Mouse (Mus musculus) G1E (cell line): ENCODE measurements around the gene Creb5.

Source experiments
- CTCF ChIP-seq: IDR thresholded peaks from 2 replicates; pipeline ENCODE4 v1.5.1; 2012; ENCODE audit warnings: low read depth, low read length, inconsistent platforms, mixed read lengths
- GATA1 ChIP-seq: IDR thresholded peaks from 2 replicates; pipeline ENCODE4 v1.6.1; 2012; ENCODE audit warnings: borderline replicate concordance, low read length, inconsistent platforms, mixed read lengths
- TAL1 ChIP-seq: conservative IDR thresholded peaks from 2 replicates; pipeline ENCODE4 v1.6.1; 2012; ENCODE audit warnings: low read depth, low read length, inconsistent platforms, mixed read lengths

DNA sequence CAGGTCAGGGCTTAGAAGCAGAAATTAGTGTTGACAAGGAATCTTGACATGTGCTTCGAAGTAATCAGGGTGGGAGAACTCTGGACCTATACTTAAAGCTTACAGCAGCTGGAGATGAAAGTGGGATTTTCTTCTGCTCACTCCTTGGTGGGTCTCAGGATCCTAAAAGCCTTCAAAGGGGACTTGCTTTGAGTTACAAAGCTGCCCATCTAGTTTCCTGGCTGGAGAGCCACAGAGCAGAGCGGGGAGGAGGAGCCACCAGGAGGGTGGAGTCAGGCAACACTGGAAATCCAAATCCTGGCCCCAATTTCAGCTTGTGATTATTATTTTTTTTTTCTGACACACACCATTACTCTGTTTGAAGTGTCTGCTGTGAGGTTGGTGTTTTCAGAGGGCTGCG is 290.7 kb downstream of the Creb5 start:
- no peak for TF ChIP-seq CTCF
- TF ChIP-seq GATA1: no peak
- TF ChIP-seq TAL1: no peak
